Mouse (Mus musculus) stomach, postnatal 0 days (tissue): ENCODE results near the gene Pnpla7.
A peak's percentile ranks its signal among the peaks of the same experiment; 100 is the strongest.

ENCODE experiments used
- CTCF ChIP-seq: IDR thresholded peaks from 2 replicates; pipeline ENCODE4 v1.5.1; 2016; ENCODE audit warnings: antibody characterized with exemption, low read depth, mild to moderate bottlenecking, moderate library complexity
- EP300 ChIP-seq: optimal IDR thresholded peaks from 2 replicates; pipeline ENCODE3; 2016; ENCODE audit warnings: antibody characterized with exemption

DNA sequence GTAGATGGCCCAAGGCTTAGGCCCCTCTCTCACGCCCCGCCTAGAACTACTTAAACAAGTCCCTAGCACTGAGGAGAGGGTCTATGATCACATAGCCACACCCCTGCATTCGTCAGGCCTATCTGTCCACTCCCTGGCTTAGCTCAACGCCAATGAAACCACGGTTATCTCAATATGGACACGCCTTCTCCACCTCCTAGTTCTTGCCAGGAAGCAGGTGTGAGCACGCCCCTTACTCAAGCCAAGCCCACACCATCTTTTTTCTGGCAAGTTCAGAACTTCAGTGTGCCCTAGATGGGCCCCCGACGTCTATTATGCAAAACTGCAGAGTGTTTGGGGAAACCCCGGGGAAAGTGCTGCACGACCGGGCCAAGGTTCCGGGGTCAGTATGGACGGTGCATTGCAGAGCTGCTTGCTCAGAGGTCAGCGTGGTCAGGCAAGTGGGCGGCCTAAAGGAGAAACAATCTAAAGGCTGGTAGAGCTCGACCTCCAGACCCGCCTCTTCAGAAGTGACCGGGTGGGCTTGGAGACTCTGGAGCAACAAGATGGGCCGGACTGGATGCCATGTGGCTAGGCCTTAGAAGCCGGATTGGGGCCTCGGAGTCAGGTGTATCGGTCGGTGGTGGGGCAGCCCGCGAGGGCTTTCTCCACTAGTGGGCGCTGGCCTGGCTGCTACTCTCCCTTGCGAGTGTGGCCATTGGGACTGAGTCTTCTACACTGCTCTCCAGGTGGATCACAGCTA lies 119.4 kb downstream of the Pnpla7 start, which contains the start of gene Noxa1:
- peak; percentile 54 for TF ChIP-seq CTCF
- no peak for TF ChIP-seq EP300
